Mouse (Mus musculus): ENCODE data around the gene Pcgf1. TPM values are rescaled to one million over a fixed set of nuclear protein-coding genes. Genes with fewer than 3 reads are reported as not detected.

Pcgf1 gene
- polyA plus RNA-seq, 1 experiment from 2014 or later = 43.1 TPM

DNA sequence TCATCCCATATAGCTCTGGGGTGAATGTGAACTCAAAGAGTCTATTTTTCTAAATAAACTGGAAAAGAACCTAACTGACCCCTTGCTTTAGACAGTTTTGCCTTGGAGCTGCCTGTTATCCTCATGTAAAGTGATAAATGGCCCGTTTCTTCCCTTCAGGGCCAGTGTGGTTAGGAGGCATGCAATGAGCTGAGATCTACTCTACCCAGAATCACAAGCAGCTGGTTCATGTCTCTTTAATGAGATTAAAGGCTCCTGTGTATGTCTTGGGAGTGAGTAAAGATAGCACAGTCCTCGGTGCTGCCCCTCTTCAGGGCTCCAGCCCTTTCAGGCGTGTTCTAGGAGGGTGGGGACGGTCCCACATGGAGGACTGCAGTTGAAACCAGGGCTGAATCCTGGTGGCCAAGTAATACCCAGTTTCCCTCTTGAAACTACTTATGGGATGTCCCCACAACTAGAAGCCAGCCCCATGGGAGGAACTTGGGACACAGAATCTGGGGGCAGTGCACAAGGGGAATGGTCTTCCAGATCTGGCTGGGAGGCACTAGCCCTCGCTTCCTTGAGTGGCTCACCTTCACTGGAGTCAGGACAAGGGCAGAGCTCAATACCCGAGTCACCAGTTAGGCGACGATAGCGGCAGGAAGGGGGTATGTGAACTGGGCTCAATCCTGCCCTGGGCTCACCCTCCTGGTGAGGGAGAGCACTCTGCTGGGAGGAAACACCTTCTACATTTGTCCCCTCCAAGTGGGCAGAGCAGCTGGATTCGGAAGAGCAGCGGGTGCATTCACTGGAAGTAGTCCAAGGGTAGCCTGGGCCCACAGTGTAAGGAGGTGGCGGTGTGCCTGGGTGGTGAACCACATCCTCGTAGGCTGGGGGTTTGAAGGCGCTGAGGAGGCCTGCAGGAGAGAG lies 41.4 kb downstream of the Pcgf1 start:
- whole genome bisulfite sequencing = 61% methylated on average over 14 of the region's 14 CpGs
- Histone ChIP-seq H3K36me3 (ENCODE audit: insufficient read depth, low read length) (peaks cover 20% of the 10 kb centered on the region), H3K4me2 (replicated peaks; ENCODE audit: low read depth, low read length) (peak overlapping the region; percentile 87; the same call in 1 of the 2 replicates), H3K4me3 (ENCODE audit: low read length) (no peak overlapping the region), H3K27me3 (ENCODE audit: insufficient read depth, low read length) (no peaks in the 10 kb centered on the region), H3K27ac (ENCODE audit: low read length) (peak overlapping the region; percentile 45), H3K9ac (replicated peaks; ENCODE audit: low read length) (peak overlapping the region; percentile 82), H3K9me3 (ENCODE audit: low read length) (no peaks in the 10 kb centered on the region), H3K4me1 (ENCODE audit: insufficient read depth, low read length) (peaks cover 62% of the 10 kb centered on the region)
- ATAC-seq (ENCODE audit: low FRiP score, low TSS enrichment) = no peak

DNA sequence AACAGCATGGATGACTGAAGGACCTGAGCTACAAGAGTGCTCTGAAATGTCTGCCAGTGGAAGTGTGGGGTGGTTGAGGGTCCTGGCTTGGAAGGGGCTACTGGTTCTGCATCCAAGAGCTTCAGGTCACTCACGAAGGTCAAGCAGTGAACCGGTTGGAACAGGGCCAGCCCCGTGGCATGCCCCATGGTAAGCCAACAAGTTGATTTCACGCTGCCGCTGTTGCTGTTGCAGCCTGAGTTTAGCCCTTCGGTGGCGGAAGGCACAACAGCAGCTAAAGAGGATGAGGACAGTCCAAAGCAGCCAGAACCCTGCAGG lies 42.0 kb downstream of the Pcgf1 start:
- H3K9me3 ChIP-seq (ENCODE audit: low read length) = no peaks in the 10 kb centered on the region
- peaks cover 63% of the 10 kb centered on the region for H3K4me1 ChIP-seq (ENCODE audit: insufficient read depth, low read length)
- peak overlapping the region; percentile 76 for H3K4me3 ChIP-seq (ENCODE audit: low read length)
- 65% methylated on average over 7 of the region's 7 CpGs for WGBS
- H3K9ac ChIP-seq (replicated peaks; ENCODE audit: low read length) = peak overlapping the region; percentile 82
- peak overlapping the region; percentile 45 for H3K27ac ChIP-seq (ENCODE audit: low read length)
- no peaks in the 10 kb centered on the region for H3K27me3 ChIP-seq (ENCODE audit: insufficient read depth, low read length)
- ATAC-seq (ENCODE audit: low FRiP score, low TSS enrichment) = no peak
- peaks cover 20% of the 10 kb centered on the region for H3K36me3 ChIP-seq (ENCODE audit: insufficient read depth, low read length)
- H3K4me2 ChIP-seq (replicated peaks; ENCODE audit: low read depth, low read length) = peak overlapping the region; percentile 87

DNA sequence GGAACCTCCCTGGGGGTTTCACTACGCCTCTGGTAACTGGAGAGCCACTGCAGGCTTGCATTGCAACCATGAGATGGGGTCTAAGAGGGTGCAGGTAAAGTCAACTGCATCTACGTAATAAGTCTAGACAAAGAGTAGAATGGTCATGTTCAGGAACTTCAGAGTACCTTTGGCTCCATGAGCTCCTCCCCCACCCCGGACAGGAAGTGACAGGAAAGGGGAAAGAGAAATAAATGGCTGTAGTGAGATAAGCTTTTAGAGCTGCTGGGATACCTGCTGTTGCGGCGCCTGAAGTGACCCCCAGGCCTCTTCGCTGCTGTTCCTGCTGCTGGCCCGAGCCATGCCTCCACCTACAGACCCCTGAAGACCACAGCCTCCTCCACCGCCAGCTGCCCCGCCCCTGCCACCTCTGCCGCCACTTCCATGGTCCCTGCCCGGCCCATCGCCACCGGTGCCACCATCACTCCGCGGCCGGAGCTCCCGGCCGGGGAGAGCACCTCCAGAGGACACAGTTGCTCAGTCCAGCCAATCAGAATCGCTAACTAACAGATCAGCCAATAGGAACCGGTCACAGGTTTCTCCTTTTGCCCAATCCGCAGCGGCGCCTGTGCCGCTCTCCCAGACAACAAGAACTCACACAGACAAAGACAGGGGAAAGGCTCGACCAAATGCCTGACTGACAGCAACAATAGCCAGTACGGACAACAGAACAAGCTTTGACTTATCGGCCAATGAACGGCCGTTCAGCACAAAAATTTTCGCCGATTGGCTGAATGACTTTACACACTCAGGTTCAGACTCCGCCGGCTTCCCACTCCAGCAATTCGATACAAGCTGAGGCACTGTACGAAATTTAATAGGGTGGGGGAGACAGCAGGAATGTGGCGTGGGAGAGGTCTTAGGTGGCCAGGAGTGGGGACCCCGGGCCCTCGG lies 43.5 kb downstream of the Pcgf1 start, which contains the start of gene Wbp1:
TSS of gene Wbp1 (minus strand) at position 630 of the 933 bp plus-strand sequence.
- Histone ChIP-seq H3K4me3 (ENCODE audit: low read length) (peak within 1 kb of the TSS; percentile 76), H3K27me3 (ENCODE audit: insufficient read depth, low read length) (no peaks in the 10 kb centered on the region), H3K27ac (ENCODE audit: low read length) (peak within 1 kb of the TSS; percentile 98), H3K36me3 (ENCODE audit: insufficient read depth, low read length) (peaks cover 20% of the 10 kb centered on the region), H3K4me2 (replicated peaks; ENCODE audit: low read depth, low read length) (peak within 1 kb of the TSS; percentile 91), H3K9me3 (ENCODE audit: low read length) (no peaks in the 10 kb centered on the region), H3K9ac (replicated peaks; ENCODE audit: low read length) (peak within 1 kb of the TSS; percentile 91), H3K4me1 (ENCODE audit: insufficient read depth, low read length) (peaks cover 63% of the 10 kb centered on the region)
- under 1% methylated on average over 38 of the region's 38 CpGs for WGBS
- peak; percentile 96 for ATAC-seq (ENCODE audit: low FRiP score, low TSS enrichment)

DNA sequence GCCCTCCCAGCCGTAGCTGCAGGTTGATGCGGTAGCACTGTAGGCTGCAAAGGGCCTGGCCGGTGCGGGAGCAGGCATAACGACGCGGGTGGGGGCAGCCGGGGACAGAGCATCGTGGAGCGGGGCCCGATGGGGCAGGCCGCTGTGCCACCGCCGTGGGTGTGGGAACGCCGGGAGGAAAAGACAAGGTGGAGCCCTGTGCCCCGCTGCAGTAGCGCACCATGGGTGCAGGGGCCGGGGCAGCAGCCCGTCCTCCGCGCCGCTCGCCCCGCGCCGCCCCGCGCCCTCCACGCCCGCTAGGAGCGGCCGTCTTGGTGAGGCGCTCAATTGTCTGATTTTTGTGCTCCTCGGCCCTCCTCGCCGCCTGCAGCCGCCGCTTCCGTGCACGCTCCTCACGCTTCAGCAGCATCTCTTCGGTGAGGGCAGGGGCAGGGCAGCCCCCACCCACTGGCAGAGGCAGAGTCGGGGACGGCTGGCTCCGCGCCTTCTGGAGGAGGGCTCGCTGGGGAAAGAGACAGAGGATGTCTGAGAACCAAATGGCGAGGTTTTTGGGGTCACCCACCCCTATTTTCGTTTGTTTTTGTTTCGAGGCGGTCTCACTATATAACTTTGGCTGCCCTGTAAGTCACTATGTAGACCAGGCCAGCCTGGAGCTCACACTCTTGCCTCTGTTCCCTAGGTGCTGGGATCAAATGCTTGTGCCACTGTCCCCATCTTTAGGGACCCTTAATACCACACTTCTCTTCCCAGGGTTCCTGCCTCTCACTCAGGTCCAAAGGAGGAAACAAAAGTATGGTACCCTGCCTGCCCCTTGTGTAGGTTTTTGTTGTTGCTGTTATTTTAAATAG lies 44.4 kb downstream of the Pcgf1 start:
- Histone ChIP-seq H3K9me3 (ENCODE audit: low read length) (no peaks in the 10 kb centered on the region), H3K27me3 (ENCODE audit: insufficient read depth, low read length) (no peaks in the 10 kb centered on the region), H3K4me1 (ENCODE audit: insufficient read depth, low read length) (peaks cover 55% of the 10 kb centered on the region), H3K27ac (ENCODE audit: low read length) (peak overlapping the region; percentile 98), H3K4me3 (ENCODE audit: low read length) (peak overlapping the region; percentile 76), H3K9ac (replicated peaks; ENCODE audit: low read length) (peak overlapping the region; percentile 91), H3K4me2 (replicated peaks; ENCODE audit: low read depth, low read length) (peak overlapping the region; percentile 91), H3K36me3 (ENCODE audit: insufficient read depth, low read length) (peaks cover 20% of the 10 kb centered on the region)
- under 1% methylated on average over 43 of the region's 52 CpGs for WGBS
- no peak; the same call in 1 of the 2 replicates for ATAC-seq (ENCODE audit: low FRiP score, low TSS enrichment)

DNA sequence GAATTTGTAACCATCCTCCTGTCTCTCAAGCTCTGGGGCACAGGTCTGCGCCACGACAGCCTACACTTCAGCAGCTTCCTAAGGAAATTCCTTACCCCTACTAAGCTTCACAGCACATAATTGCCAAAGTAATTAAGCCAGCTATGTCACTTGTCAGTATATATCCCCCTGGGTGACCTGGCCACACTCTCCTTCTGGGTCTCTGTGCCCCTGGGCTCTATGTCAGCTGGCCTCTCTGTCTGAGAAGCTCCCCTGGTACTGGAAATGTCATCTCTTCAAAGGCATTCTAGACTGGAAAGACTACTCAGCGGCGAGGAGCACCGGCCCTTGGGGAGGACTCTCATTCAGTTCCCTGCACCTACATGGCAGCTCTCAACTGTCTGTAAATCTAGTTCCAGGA lies 45.3 kb downstream of the Pcgf1 start:
- H3K27me3 ChIP-seq (ENCODE audit: insufficient read depth, low read length) = no peaks in the 10 kb centered on the region
- WGBS = 74% methylated on average over 5 of the region's 5 CpGs
- no peaks in the 10 kb centered on the region for H3K9me3 ChIP-seq (ENCODE audit: low read length)
- H3K27ac ChIP-seq (ENCODE audit: low read length) = no peak overlapping the region
- peaks cover 53% of the 10 kb centered on the region for H3K4me1 ChIP-seq (ENCODE audit: insufficient read depth, low read length)
- H3K9ac ChIP-seq (replicated peaks; ENCODE audit: low read length) = no peak overlapping the region
- ATAC-seq (ENCODE audit: low FRiP score, low TSS enrichment) = no peak
- H3K4me2 ChIP-seq (replicated peaks; ENCODE audit: low read depth, low read length) = peak overlapping the region; percentile 91
- peaks cover 17% of the 10 kb centered on the region for H3K36me3 ChIP-seq (ENCODE audit: insufficient read depth, low read length)
- H3K4me3 ChIP-seq (ENCODE audit: low read length) = 0 out of 2 replicates have a peak overlapping the region, but pooled peaks have one; percentile 76

GRCm38 (mm10) chr6:83124851-83125312 lies 47.2 kb downstream of the Pcgf1 start:
- no peak for ATAC-seq (ENCODE audit: low FRiP score, low TSS enrichment)
- Histone ChIP-seq H3K9me3 (ENCODE audit: low read length) (no peaks in the 10 kb centered on the region), H3K36me3 (ENCODE audit: insufficient read depth, low read length) (peaks cover 3% of the 10 kb centered on the region; the same call in 1 of the 2 replicates), H3K27me3 (ENCODE audit: insufficient read depth, low read length) (no peaks in the 10 kb centered on the region), H3K9ac (replicated peaks; ENCODE audit: low read length) (peak overlapping the region; percentile 85), H3K4me2 (replicated peaks; ENCODE audit: low read depth, low read length) (peak overlapping the region; percentile 91), H3K4me3 (ENCODE audit: low read length) (peak overlapping the region; percentile 78), H3K27ac (ENCODE audit: low read length) (peak overlapping the region; percentile 76; the same call in 1 of the 2 replicates), H3K4me1 (ENCODE audit: insufficient read depth, low read length) (peaks cover 39% of the 10 kb centered on the region)
- under 1% methylated on average over 30 of the region's 30 CpGs for WGBS

DNA sequence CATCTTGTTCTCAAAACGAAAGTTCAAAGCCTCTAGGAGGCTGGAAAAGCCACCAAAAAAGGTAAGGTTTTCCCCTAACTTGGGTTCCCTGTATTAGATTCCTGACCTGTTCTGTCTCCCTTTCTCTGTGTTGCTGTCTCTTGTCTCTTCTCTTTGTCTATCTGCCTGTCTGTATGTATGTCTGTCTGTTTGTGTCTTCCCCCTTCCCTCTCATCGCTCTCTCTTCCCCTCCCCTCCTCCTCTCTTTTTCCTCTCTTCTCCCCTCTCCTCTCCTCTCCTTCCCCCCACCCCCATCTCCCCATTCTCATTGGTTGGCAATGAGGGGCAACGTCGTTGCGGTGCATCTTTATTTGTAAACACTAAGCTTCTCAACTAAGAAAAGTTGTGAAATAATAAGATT lies 47.7 kb downstream of the Pcgf1 start, which contains the start of gene Ino80b:
TSS of gene Ino80b (minus strand) at position 101 of the 400 bp plus-strand sequence.
- WGBS = 27% methylated on average over 5 of the region's 5 CpGs
- H3K4me1 ChIP-seq (ENCODE audit: insufficient read depth, low read length) = peaks cover 35% of the 10 kb centered on the region
- peak within 1 kb of the TSS; percentile 91 for H3K4me2 ChIP-seq (replicated peaks; ENCODE audit: low read depth, low read length)
- peak within 1 kb of the TSS; percentile 78 for H3K4me3 ChIP-seq (ENCODE audit: low read length)
- peak within 1 kb of the TSS; percentile 85 for H3K9ac ChIP-seq (replicated peaks; ENCODE audit: low read length)
- ATAC-seq (ENCODE audit: low FRiP score, low TSS enrichment) = no peak
- peak within 1 kb of the TSS; percentile 76; the same call in 1 of the 2 replicates for H3K27ac ChIP-seq (ENCODE audit: low read length)
- no peaks in the 10 kb centered on the region for H3K9me3 ChIP-seq (ENCODE audit: low read length)
- H3K27me3 ChIP-seq (ENCODE audit: insufficient read depth, low read length) = no peaks in the 10 kb centered on the region
- peaks cover 3% of the 10 kb centered on the region; the same call in 1 of the 2 replicates for H3K36me3 ChIP-seq (ENCODE audit: insufficient read depth, low read length)

DNA sequence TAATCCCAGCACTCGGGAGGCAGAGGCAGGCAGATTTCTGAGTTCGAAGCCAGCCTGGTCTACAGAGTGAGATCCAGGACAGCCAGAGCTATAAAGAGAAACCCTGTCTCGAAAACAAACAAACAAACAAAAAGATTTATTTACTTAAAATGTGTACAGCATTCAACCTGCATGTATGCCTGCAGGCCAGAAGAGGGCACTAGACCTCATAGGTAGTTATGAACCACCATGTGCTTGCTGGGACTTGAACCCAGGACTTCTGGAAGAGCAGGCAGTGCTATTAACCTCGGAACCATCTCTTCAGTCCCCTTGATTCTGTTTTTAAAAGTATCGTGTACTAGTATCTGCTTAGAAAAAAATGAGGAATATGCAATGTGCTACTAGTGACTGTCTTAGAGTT lies 49.8 kb downstream of the Pcgf1 start:
- Histone ChIP-seq H3K4me3 (ENCODE audit: low read length) (no peak overlapping the region), H3K9ac (replicated peaks; ENCODE audit: low read length) (no peak overlapping the region), H3K27ac (ENCODE audit: low read length) (no peak overlapping the region), H3K9me3 (ENCODE audit: low read length) (no peaks in the 10 kb centered on the region), H3K27me3 (ENCODE audit: insufficient read depth, low read length) (no peaks in the 10 kb centered on the region), H3K36me3 (ENCODE audit: insufficient read depth, low read length) (peaks cover 3% of the 10 kb centered on the region; the same call in 1 of the 2 replicates), H3K4me2 (replicated peaks; ENCODE audit: low read depth, low read length) (no peak overlapping the region), H3K4me1 (ENCODE audit: insufficient read depth, low read length) (peaks cover 37% of the 10 kb centered on the region)
- 95% methylated on average over 5 of the region's 5 CpGs for WGBS
- no peak for ATAC-seq (ENCODE audit: low FRiP score, low TSS enrichment)
